Mouse (Mus musculus): Measurements from ENCODE around the gene Spo11.

GRCm38 (mm10) chr2:172976661-172977238 is 750 bp upstream of the Spo11 start:
- TF ChIP-seq CTCF (IDR thresholded peaks at IDR 0.05; ENCODE audit: control insufficient read depth, insufficient read depth, insufficient read length) (no peak), MYOG (IDR thresholded peaks at IDR 0.05; ENCODE audit: control insufficient read depth, extremely low read depth, insufficient read length) (no peak), MYOD1 (IDR thresholded peaks at IDR 0.05; ENCODE audit: control insufficient read depth, insufficient read length, low read depth) (no peak), MAX (IDR thresholded peaks at IDR 0.05) (no peak), USF1 (IDR thresholded peaks at IDR 0.05; ENCODE audit: low read depth) (no peak)

Data from C2C12 (cell line).